Mouse (Mus musculus): ENCODE data around the gene Tsku. TPM values are rescaled to one million over a fixed set of nuclear protein-coding genes. Genes with fewer than 3 reads are reported as not detected.

The Tsku gene
- polyA plus RNA-seq, 1 experiment from 2014 or later, result 10.2 TPM

DNA sequence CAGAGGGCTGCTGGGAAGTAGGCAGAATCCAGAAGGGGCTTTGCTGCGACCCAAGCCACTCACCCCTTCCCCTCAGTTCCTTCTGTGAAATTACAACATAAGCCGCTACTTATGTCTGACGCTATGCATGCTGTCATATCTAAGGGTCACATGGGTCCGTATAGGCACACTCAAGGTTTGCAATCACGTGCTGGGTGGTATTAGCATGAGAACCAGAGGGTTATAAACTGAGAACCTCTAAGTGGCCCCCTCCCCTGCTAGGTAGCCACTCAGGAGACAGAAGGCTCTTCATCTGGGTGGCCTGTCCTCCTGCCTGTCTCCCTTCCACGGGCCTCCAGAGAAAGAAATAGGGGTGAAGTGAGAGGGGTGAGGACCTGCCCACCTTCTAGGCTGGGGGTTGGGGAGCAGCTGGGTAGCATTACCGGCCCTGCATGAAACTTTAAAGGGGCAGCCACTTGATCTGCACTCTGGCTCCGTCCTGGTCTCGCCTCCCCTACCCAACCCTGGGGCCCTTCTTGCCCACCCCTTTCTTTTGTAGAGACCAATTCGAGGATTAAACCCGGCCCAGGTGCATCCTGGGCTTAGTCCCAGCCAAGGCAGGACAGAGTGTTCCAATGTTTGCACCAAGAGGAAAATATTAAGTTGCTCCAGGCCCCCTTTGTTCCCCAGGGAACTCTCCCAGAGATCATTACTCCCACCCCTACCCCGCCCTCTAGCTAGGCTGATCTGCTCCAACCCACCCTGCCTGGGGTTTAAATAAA, 6.8 kb downstream of the Tsku start:
- 0 out of 2 replicates have a peak, but pooled peaks cover 3% of the 10 kb centered on the region for H3K27me3 ChIP-seq (ENCODE audit: insufficient read depth, poor library complexity, severe bottlenecking)

DNA sequence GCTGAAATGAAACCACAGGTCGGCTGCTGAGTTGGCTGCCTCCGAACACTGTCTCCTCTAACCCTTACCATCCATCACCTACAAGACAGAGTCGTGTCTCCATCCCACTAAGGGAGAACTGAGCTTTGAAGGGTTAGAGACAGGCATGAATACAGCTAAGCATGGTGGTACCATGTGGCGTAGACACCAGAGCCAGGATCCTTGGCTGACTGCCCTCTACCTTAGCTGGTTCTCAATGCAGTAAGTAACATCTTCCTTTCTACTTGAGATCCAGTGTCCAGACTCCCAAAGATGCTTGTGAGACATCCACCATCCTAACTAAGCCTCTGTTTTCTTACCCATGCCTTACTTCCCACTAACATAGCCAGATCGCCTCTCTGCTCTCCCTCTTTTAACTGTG, 7.5 kb downstream of the Tsku start:
- DNase-seq (ENCODE audit: low spot score), result no peak
- 96% methylated on average over 5 of the region's 5 CpGs for WGBS
- H3K9me3 ChIP-seq, result no peaks in the 10 kb centered on the region
- peak overlapping the region; percentile 73 for H3K27ac ChIP-seq
- no peaks in the 10 kb centered on the region for H3K27me3 ChIP-seq (ENCODE audit: insufficient read depth, poor library complexity, severe bottlenecking)
- peaks cover 59% of the 10 kb centered on the region for H3K4me1 ChIP-seq (replicated peaks)
- H3K4me3 ChIP-seq, result no peak overlapping the region
- peaks cover 40% of the 10 kb centered on the region for H3K36me3 ChIP-seq

More for the DNA sequence above, 6.8 kb downstream of the Tsku start:
- 37% methylated on average over 12 of the region's 12 CpGs for WGBS
- DNase-seq (ENCODE audit: low spot score), result peak; percentile 22
- peak overlapping the region; percentile 3; the same call in 1 of the 2 replicates for H3K4me3 ChIP-seq
- H3K4me1 ChIP-seq (replicated peaks), result peaks cover 66% of the 10 kb centered on the region
- peaks cover 40% of the 10 kb centered on the region for H3K36me3 ChIP-seq
- peak overlapping the region; percentile 73 for H3K27ac ChIP-seq
- H3K9me3 ChIP-seq, result no peaks in the 10 kb centered on the region

DNA sequence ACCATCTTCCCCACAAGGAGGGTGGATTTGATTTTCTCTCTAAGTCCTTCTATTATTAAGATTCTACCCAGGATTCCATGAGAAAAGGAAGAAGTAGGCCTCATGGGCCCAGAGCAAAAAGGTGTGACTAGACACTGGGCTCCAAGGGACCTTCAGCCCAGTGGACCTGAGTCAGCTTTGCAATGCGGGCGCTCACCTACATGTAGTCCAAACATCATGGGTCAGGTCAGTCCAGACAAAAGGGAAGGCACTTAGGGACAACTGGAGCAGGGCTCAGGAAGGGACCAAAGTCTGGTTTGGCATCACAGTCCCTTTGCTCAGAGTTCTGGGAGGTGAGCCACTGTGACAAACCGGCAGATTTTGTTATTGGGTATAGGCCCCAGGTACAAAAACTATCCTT, 9.6 kb downstream of the Tsku start:
- WGBS, result 91% methylated on average over 3 of the region's 3 CpGs
- no peaks in the 10 kb centered on the region for H3K27me3 ChIP-seq (ENCODE audit: insufficient read depth, poor library complexity, severe bottlenecking)
- DNase-seq (ENCODE audit: low spot score), result no peak

DNA sequence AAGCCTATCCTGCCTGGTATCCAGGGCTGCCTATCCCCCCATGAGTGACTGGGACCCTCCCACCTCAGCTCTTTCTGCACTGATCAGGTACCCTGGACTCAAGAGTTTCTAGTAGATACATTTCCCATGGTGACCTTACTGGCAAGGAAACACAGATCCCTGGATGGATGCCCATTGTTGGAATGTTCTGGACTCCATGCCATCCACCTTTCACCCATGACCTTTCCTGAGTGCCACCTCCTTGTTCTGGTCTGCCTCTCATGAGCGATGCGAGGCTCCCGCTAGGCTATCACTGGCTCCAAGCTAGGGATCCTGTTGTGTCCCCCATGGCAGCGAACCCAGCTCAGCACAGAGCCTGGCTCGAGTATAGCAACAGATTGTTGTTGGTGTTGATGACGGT, 11.3 kb downstream of the Tsku start:
- H3K27ac ChIP-seq, result no peak overlapping the region
- no peak overlapping the region for H3K4me3 ChIP-seq
- no peak for DNase-seq (ENCODE audit: low spot score)
- H3K27me3 ChIP-seq (ENCODE audit: insufficient read depth, poor library complexity, severe bottlenecking), result no peaks in the 10 kb centered on the region
- H3K9me3 ChIP-seq, result no peaks in the 10 kb centered on the region
- peaks cover 23% of the 10 kb centered on the region for H3K4me1 ChIP-seq (replicated peaks)
- H3K36me3 ChIP-seq, result peaks cover 40% of the 10 kb centered on the region
- WGBS, result 92% methylated on average over 6 of the region's 6 CpGs

More for the DNA sequence above, 9.6 kb downstream of the Tsku start:
- Histone ChIP-seq H3K27ac (peak overlapping the region; percentile 24; the same call in 1 of the 2 replicates), H3K4me3 (no peak overlapping the region), H3K36me3 (peaks cover 40% of the 10 kb centered on the region), H3K4me1 (replicated peaks) (peaks cover 40% of the 10 kb centered on the region), H3K9me3 (no peaks in the 10 kb centered on the region)

DNA sequence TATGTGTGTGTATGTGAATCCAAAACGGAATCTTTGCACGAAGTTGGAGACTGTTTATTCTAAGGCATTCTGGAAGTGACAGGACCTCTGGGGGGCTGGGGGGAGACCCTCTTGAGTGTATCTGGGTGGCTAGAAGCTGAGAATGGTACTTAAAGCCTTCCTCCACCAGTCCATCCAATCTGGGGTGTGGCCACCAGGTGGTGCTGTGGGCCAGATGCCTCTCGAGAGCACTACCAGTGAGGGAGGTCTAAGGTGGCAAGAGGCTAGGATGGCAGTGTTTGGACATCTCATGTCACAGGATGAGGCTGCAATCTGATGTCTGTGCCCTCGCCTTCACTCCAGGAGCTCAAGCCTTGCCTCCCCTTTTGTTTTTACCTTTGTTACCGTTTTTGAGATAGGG, 12.0 kb downstream of the Tsku start:
- no peaks in the 10 kb centered on the region for H3K27me3 ChIP-seq (ENCODE audit: insufficient read depth, poor library complexity, severe bottlenecking)
- H3K4me3 ChIP-seq, result no peak overlapping the region
- H3K36me3 ChIP-seq, result peaks cover 40% of the 10 kb centered on the region
- no peaks in the 10 kb centered on the region for H3K9me3 ChIP-seq
- peak; percentile 84 for DNase-seq (ENCODE audit: low spot score)
- H3K27ac ChIP-seq, result no peak overlapping the region
- 19% methylated on average over 5 of the region's 5 CpGs for WGBS
- peaks cover 16% of the 10 kb centered on the region for H3K4me1 ChIP-seq (replicated peaks)

DNA sequence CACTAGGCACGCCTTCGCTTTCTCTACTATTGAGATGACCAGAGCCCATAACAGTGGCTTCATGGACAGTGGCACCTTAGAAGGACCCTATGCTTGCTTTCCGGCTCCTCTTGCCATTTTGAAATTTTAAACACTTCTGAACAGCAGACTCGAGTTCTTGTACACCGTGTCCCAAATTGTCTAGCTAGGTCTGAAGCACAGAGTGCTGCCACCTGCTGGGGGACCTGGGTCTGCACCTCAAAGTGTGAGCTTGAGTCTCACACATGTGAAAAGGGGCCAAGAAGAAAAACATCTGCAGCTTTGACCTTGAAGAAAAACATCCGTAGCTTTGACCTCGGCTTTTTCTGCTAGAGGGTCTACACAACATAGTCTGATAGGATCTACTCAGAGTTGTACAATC, 13.1 kb downstream of the Tsku start:
- DNase-seq (ENCODE audit: low spot score), result peak; percentile 64
- H3K36me3 ChIP-seq, result peaks cover 37% of the 10 kb centered on the region
- H3K9me3 ChIP-seq, result no peaks in the 10 kb centered on the region
- H3K4me3 ChIP-seq, result no peak overlapping the region
- no peak overlapping the region for H3K27ac ChIP-seq
- peaks cover 8% of the 10 kb centered on the region for H3K27me3 ChIP-seq (ENCODE audit: insufficient read depth, poor library complexity, severe bottlenecking)
- H3K4me1 ChIP-seq (replicated peaks), result peaks cover 7% of the 10 kb centered on the region; the same call in 1 of the 2 replicates
- 68% methylated on average over 7 of the region's 7 CpGs for WGBS

DNA sequence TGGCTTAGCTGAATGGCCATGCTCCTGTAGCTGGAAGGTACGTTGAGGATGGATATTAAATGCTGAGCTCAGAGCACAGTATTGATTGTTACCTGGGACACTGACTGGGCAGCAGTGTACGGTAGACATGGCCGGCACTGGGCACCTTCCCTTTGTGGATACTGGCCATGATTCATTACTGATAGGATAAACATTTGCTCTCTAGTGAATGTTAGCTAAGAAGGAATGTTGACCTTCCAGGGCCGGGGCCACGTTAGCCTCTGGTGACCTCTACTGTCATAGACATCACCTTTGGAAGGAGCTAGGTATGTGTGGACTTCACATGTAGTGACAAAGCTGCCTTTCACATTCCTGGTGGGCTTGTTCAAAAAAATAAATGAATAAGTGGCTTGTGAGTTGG, 13.7 kb downstream of the Tsku start:
- peaks cover 31% of the 10 kb centered on the region for H3K36me3 ChIP-seq
- no peak for DNase-seq (ENCODE audit: low spot score)
- 85% methylated on average over 5 of the region's 5 CpGs for WGBS
- peaks cover 10% of the 10 kb centered on the region; the same call in 1 of the 2 replicates for H3K4me1 ChIP-seq (replicated peaks)
- no peak overlapping the region for H3K27ac ChIP-seq
- H3K27me3 ChIP-seq (ENCODE audit: insufficient read depth, poor library complexity, severe bottlenecking), result peaks cover 14% of the 10 kb centered on the region
- H3K9me3 ChIP-seq, result no peaks in the 10 kb centered on the region
- H3K4me3 ChIP-seq, result no peak overlapping the region

DNA sequence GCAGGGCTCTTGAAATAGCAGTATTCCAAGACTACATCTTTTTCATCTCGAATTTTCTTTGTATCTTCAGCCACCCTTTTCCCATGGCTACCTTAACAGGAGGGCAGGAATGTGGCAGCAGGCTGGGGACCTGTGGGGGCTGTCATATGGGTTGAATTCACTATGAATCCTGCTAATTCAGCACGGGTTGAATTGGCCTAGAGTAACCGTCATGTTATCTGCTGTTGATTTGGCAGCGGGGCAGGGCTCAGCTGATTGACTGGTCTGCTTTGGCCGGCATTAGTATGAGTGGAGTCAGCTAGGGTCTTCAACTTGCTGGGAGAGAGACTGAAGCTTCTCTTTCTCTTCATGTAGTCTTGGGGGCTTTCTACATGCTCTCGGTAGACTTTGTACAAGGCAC, 16.1 kb downstream of the Tsku start:
- Histone ChIP-seq H3K4me1 (replicated peaks) (peaks cover 12% of the 10 kb centered on the region; the same call in 1 of the 2 replicates), H3K27me3 (ENCODE audit: insufficient read depth, poor library complexity, severe bottlenecking) (peaks cover 21% of the 10 kb centered on the region), H3K36me3 (peaks cover 7% of the 10 kb centered on the region), H3K9me3 (no peaks in the 10 kb centered on the region), H3K27ac (no peak overlapping the region), H3K4me3 (no peak overlapping the region)
- DNase-seq (ENCODE audit: low spot score), result no peak
- 62% methylated on average over 6 of the region's 6 CpGs for WGBS

DNA sequence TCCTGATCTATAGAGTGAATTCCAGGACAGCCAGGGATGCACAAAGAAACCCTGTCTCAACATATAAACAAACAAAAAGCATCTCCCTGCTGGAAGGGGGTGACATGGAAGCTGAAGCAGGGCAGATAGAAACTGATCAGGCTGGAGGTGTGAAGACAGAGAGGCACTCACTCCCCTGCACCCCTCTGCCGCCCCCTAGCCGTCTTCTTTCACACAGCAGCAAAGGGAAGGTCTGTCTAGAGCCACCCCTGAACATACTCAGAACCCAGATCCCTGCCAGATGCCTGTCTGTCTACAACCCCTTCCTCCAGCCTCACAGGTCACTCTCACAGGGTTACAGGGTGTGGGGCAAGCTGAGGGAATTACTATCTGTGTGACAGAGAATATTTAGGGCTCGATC, 16.8 kb downstream of the Tsku start:
- peaks cover 12% of the 10 kb centered on the region; the same call in 1 of the 2 replicates for H3K4me1 ChIP-seq (replicated peaks)
- WGBS, result 29% methylated on average over 3 of the region's 3 CpGs
- peaks cover under 1% of the 10 kb centered on the region; the same call in 1 of the 2 replicates for H3K36me3 ChIP-seq
- no peaks in the 10 kb centered on the region for H3K9me3 ChIP-seq
- no peak overlapping the region for H3K27ac ChIP-seq
- peak; percentile 43 for DNase-seq (ENCODE audit: low spot score)
- H3K4me3 ChIP-seq, result no peak overlapping the region
- H3K27me3 ChIP-seq (ENCODE audit: insufficient read depth, poor library complexity, severe bottlenecking), result peaks cover 21% of the 10 kb centered on the region

DNA sequence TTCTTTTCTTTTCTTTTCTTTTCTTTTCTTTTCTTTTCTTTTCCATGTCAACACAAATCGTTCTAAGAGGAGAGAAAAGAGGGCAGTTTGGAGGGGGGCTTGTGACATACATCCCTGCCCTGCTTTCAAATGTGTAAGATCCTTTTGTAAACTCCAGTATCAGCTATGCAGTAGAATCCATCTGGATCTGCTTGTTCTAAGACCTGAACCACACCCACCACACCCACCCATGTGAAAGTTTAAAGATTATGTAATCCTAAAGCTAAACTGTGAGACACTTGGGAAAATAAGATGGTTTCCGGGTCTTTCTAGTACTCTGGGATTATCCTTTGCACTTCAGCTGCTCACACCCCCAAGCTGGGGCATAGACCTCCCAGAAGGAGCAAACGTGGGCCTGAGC, 18.9 kb downstream of the Tsku start:
- 56% methylated on average over 3 of the region's 3 CpGs for WGBS
- peaks cover 21% of the 10 kb centered on the region for H3K27me3 ChIP-seq (ENCODE audit: insufficient read depth, poor library complexity, severe bottlenecking)
- DNase-seq (ENCODE audit: low spot score), result no peak
- H3K36me3 ChIP-seq, result no peaks in the 10 kb centered on the region
- H3K27ac ChIP-seq, result no peak overlapping the region
- no peak overlapping the region for H3K4me3 ChIP-seq
- peaks cover 9% of the 10 kb centered on the region; the same call in 1 of the 2 replicates for H3K4me1 ChIP-seq (replicated peaks)
- no peaks in the 10 kb centered on the region for H3K9me3 ChIP-seq

DNA sequence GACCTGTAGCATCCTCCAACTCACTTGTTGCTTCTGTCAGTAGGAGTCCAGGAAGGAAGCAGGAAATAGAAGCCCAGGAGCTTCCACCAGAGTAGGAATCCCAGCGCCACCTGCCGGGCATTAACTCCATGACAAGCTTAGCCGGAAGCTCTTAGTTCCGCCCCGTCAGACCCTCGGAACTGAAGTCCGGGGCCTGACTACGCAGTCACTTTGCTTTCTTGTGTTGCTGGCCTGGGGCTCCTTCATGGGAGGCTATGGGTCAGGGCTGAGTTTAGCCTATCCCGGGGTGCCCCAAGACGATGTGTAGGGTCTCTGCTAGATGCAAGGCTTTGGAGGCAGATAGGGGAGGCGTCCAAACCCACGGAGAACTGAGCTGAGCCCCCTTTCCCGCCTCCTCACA, 19.7 kb downstream of the Tsku start:
- Histone ChIP-seq H3K27ac (peak overlapping the region; percentile 81), H3K4me1 (replicated peaks) (peaks cover 9% of the 10 kb centered on the region; the same call in 1 of the 2 replicates), H3K9me3 (no peaks in the 10 kb centered on the region), H3K36me3 (no peaks in the 10 kb centered on the region), H3K27me3 (ENCODE audit: insufficient read depth, poor library complexity, severe bottlenecking) (peaks cover 21% of the 10 kb centered on the region), H3K4me3 (peak overlapping the region; percentile 48)
- 6% methylated on average over 13 of the region's 13 CpGs for WGBS
- peak; percentile 92 for DNase-seq (ENCODE audit: low spot score)

DNA sequence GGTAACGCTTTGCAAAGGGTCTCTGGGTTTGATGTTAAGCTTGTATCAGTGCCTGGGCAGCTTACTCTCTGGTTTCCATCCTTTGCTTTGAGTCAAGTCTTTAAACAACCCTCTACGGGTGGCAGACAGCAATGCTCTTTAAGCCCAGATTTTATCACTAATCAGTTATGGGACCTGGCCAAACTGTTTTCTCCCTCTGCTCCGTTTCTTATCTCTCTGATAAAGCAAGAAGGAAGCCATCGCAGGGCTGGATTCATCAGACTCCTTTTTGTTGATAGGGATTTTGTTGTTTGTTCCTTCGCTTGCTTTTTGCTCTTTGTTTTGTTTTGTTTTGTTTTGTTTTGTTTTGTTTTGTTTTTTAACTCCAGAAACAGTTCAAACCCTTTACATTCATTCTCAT, 20.8 kb downstream of the Tsku start:
- no peak overlapping the region for H3K27ac ChIP-seq
- H3K9me3 ChIP-seq, result no peaks in the 10 kb centered on the region
- DNase-seq (ENCODE audit: low spot score), result no peak
- no peaks in the 10 kb centered on the region for H3K36me3 ChIP-seq
- peaks cover 21% of the 10 kb centered on the region for H3K27me3 ChIP-seq (ENCODE audit: insufficient read depth, poor library complexity, severe bottlenecking)
- H3K4me1 ChIP-seq (replicated peaks), result peaks cover 9% of the 10 kb centered on the region; the same call in 1 of the 2 replicates
- H3K4me3 ChIP-seq, result no peak overlapping the region
- WGBS, result 80% methylated on average over 5 of the region's 5 CpGs

DNA sequence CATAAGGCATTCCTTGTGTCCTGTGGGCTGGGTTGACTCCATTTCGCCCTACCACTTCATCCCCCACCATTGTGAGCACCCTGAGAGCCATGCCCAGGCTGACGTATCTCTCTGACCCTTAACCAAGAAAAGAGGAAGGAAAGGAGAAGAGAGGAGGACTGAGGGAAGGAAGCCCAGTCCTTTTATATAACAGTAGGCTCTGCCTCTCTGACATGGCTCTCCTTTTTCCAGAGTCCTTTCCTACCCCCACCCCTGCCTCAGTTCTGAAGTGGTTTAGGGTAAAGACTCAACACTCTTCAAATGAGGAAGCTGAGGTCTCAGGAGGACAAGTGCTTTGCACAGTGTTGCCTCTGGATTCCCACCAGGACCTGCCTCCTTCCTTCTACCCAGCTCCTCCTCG, 27.1 kb downstream of the Tsku start:
- Histone ChIP-seq H3K27me3 (ENCODE audit: insufficient read depth, poor library complexity, severe bottlenecking) (no peaks in the 10 kb centered on the region), H3K27ac (no peak overlapping the region), H3K36me3 (no peaks in the 10 kb centered on the region), H3K4me1 (replicated peaks) (no peaks in the 10 kb centered on the region), H3K9me3 (no peaks in the 10 kb centered on the region), H3K4me3 (no peak overlapping the region)
- no peak for DNase-seq (ENCODE audit: low spot score)
- 78% methylated on average over 3 of the region's 3 CpGs for WGBS

All from hindbrain, embryonic 10.5 days (tissue).